Comparison of ENCODE assay signal across 22 mouse cellular contexts in the genomic region with DNA sequence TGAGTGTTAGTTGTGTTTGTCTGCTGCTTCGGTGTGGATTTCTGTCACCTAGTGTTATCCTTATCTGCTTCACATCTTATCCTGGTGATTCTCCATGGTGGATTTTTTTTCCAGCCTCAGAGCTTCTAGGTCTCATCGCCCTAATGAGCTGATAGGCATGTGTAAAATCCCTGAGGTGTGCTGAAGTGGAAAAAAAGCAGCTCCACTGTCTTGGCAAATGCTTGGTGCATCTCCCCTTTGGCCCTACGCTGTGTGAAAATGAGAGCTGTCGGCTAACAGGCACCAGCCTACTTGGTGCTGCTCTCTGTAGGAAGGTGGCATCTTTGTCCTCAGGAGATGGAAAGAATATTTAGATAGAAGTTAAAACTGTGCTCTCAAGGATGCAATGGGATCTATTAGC. TPM values are rescaled to one million over a fixed set of nuclear protein-coding genes. Genes with fewer than 3 reads are reported as not detected.
DNase-seq lines count a peak whose midpoint lies in the region; ATAC-seq lines count a peak whose summit lies in the region.
"Had no signal": no experiment of that assay in that cellular context is flagged by ENCODE, and none has a peak within 500 bp of the region (broad histone marks: within the 10 kb centered on the region; RNA-seq: fewer than 3 reads in every experiment).

No protein-coding gene starts in this region.

- H3K9me3 ChIP-seq in hindbrain, embryonic 14.5 days (ENCODE audit: control insufficient read depth, low read length), result no peaks in the 10 kb centered on the region
- no peaks in the 10 kb centered on the region for H3K9me3 ChIP-seq in hindbrain, embryonic 11.5 days (ENCODE audit: control insufficient read depth, low read length)
- no peaks in the 10 kb centered on the region for H3K9me3 ChIP-seq in neural tube, embryonic 15.5 days (replicated peaks)
- H3K9me3 ChIP-seq: forebrain, embryonic 15.5 days; kidney, embryonic 15.5 days; liver, embryonic 13.5 days; neural tube, embryonic 12.5 days; stomach, embryonic 15.5 days had no signal

- H3K9ac ChIP-seq in hindbrain, embryonic 14.5 days, result no peak overlapping the region
- no peak overlapping the region for H3K9ac ChIP-seq in hindbrain, embryonic 11.5 days (ENCODE audit: low read depth, low read length)
- H3K9ac ChIP-seq in neural tube, embryonic 15.5 days (replicated peaks), result no peak overlapping the region
- H3K9ac ChIP-seq: forebrain, embryonic 15.5 days; kidney, embryonic 15.5 days; liver, embryonic 13.5 days; neural tube, embryonic 12.5 days; stomach, embryonic 15.5 days had no signal

- H3K27me3 ChIP-seq in hindbrain, embryonic 14.5 days (ENCODE audit: control insufficient read depth, insufficient read depth, low read length), result no peaks in the 10 kb centered on the region
- no peaks in the 10 kb centered on the region for H3K27me3 ChIP-seq in hindbrain, embryonic 11.5 days (ENCODE audit: control insufficient read depth, insufficient read depth, low read length)
- no peaks in the 10 kb centered on the region for H3K27me3 ChIP-seq in neural tube, embryonic 15.5 days (replicated peaks)
- H3K27me3 ChIP-seq: forebrain, embryonic 15.5 days; kidney, embryonic 15.5 days; liver, embryonic 13.5 days; neural tube, embryonic 12.5 days; stomach, embryonic 15.5 days had no signal

- WGBS in hindbrain, embryonic 14.5 days, result 59% methylated on average over 4 of the region's 4 CpGs
- 73% methylated on average over 4 of the region's 4 CpGs for WGBS in hindbrain, embryonic 11.5 days
- 54% methylated on average over 4 of the region's 4 CpGs for WGBS in neural tube, embryonic 15.5 days

- no peak for ATAC-seq in hindbrain, embryonic 14.5 days (ENCODE audit: low FRiP score)
- ATAC-seq in hindbrain, embryonic 11.5 days (ENCODE audit: low FRiP score), result no peak
- ATAC-seq in neural tube, embryonic 15.5 days (ENCODE audit: low FRiP score), result no peak
- ATAC-seq: forebrain, embryonic 15.5 days; intestine, postnatal 0 days had no signal

- no peak overlapping the region for H3K4me3 ChIP-seq in hindbrain, embryonic 14.5 days (replicated peaks; ENCODE audit: low read length)
- no peak overlapping the region for H3K4me3 ChIP-seq in hindbrain, embryonic 11.5 days (ENCODE audit: low read depth, low read length)
- no peak overlapping the region for H3K4me3 ChIP-seq in neural tube, embryonic 15.5 days (replicated peaks)
- H3K4me3 ChIP-seq: forebrain, embryonic 15.5 days; kidney, embryonic 15.5 days; liver, embryonic 13.5 days; neural tube, embryonic 12.5 days; stomach, embryonic 15.5 days had no signal

- no peak overlapping the region for H3K4me2 ChIP-seq in hindbrain, embryonic 14.5 days (replicated peaks)
- no peak overlapping the region for H3K4me2 ChIP-seq in hindbrain, embryonic 11.5 days (replicated peaks; ENCODE audit: low read depth, low read length)
- no peak overlapping the region for H3K4me2 ChIP-seq in neural tube, embryonic 15.5 days
- H3K4me2 ChIP-seq: forebrain, embryonic 15.5 days; heart, embryonic 11.5 days; kidney, embryonic 15.5 days; liver, embryonic 13.5 days; neural tube, embryonic 12.5 days; stomach, embryonic 15.5 days had no signal

- peak overlapping the region; percentile 51; the same call in 1 of the 2 replicates for H3K27ac ChIP-seq in hindbrain, embryonic 14.5 days
- H3K27ac ChIP-seq in hindbrain, embryonic 11.5 days (ENCODE audit: low read depth, low read length), result no peak overlapping the region
- H3K27ac ChIP-seq in neural tube, embryonic 15.5 days (replicated peaks), result peak overlapping the region; percentile 54
- H3K27ac ChIP-seq: forebrain, embryonic 15.5 days; kidney, embryonic 15.5 days; liver, embryonic 13.5 days; neural tube, embryonic 12.5 days; stomach, embryonic 15.5 days had no signal

- H3K36me3 ChIP-seq in hindbrain, embryonic 14.5 days (replicated peaks; ENCODE audit: control insufficient read depth, insufficient read depth), result no peaks in the 10 kb centered on the region
- no peaks in the 10 kb centered on the region for H3K36me3 ChIP-seq in hindbrain, embryonic 11.5 days (ENCODE audit: control insufficient read depth, insufficient read depth, low read length)
- no peaks in the 10 kb centered on the region for H3K36me3 ChIP-seq in neural tube, embryonic 15.5 days
- H3K36me3 ChIP-seq: forebrain, embryonic 15.5 days; kidney, embryonic 15.5 days; liver, embryonic 13.5 days; neural tube, embryonic 12.5 days; stomach, embryonic 15.5 days had no signal

- peaks cover 18% of the 10 kb centered on the region for H3K4me1 ChIP-seq in hindbrain, embryonic 14.5 days (replicated peaks; ENCODE audit: control insufficient read depth, insufficient read depth, low read length)
- no peaks in the 10 kb centered on the region for H3K4me1 ChIP-seq in hindbrain, embryonic 11.5 days (replicated peaks; ENCODE audit: control insufficient read depth, insufficient read depth, low read length)
- peaks cover 20% of the 10 kb centered on the region for H3K4me1 ChIP-seq in neural tube, embryonic 15.5 days
- H3K4me1 ChIP-seq: neural tube, embryonic 12.5 days; stomach, embryonic 15.5 days had no signal

- peak; percentile 37 to 42 for DNase-seq in cerebellum, postnatal 10 days
- DNase-seq in cerebellum, adult 11 months, result no peak
- no peak for DNase-seq in hindbrain, embryonic 14.5 days (ENCODE audit: low spot score)
- no peak for DNase-seq in hindbrain, embryonic 11.5 days (ENCODE audit: low spot score)
- peak; percentile 71 for DNase-seq in Muller cell, postnatal 12 days (ENCODE audit: inconsistent ontology term)
- no peak for DNase-seq in layer of hippocampus, adult 9-10 months (ENCODE audit: low spot score)
- DNase-seq: adrenal gland, postnatal 10 days; cerebellum, postnatal 36 days; embryo, embryonic 11 days; gastrocnemius, postnatal 10 days; kidney, postnatal 36 days; layer of hippocampus, adult 9-11 months; liver, embryonic 13.5 days; lung, adult 2 months; thymus, postnatal 25 days had no signal

RNA-seq across cellular contexts. Expression of a gene that starts 53.5 kb away (rescaled TPM):
- 22.5 and 26.6 TPM in 2 replicates for polyA plus RNA-seq in hindbrain, embryonic 14.5 days (2014; fragmentation: Nextera tagmentation; extraction: Ambion mirVana)
- polyA plus RNA-seq in hindbrain, embryonic 11.5 days (2014; fragmentation: Nextera tagmentation; extraction: Ambion mirVana), result 19.2 and 19.4 TPM in 2 replicates
- 10.2 and 11.6 TPM in 2 replicates for polyA plus RNA-seq in neural tube, embryonic 15.5 days (2015; fragmentation: Nextera tagmentation; extraction: Ambion mirVana)

Comparison
In these comparisons a context has a peak if more than half of its experiments do, and no peak if none do; other contexts are left out.
1. DNase-seq: peak in cerebellum, postnatal 10 days (2 of 2) and Muller cell, postnatal 12 days (single experiment); none in cerebellum, adult 11 months (single experiment), hindbrain, embryonic 14.5 days (single experiment), hindbrain, embryonic 11.5 days (single experiment) and layer of hippocampus, adult 9-10 months (single experiment).